Mouse (Mus musculus) stomach, postnatal 0 days (tissue): ENCODE measurements around the gene Pitx1. TPM values are rescaled to one million over a fixed set of nuclear protein-coding genes. Genes with fewer than 3 reads are reported as not detected.

Experiments
- ATAC-seq: fragments of 200-750 bp; cut with Nextera tagmentation; 2 replicates; pipeline ENCODE4 v1.8.0; 2017; ENCODE audit not compliant: low FRiP score, low TSS enrichment
- DNase-seq: peaks from one replicate; pipeline ENCODE4 v3.0.0-alpha.2; 2016; ENCODE audit warnings: low spot score
- H3K27ac ChIP-seq: fragments of 300-500 bp; sonication (generic); replicated peaks from 2 replicates; pipeline ENCODE4 v1.5.1; 2014; ENCODE audit warnings: mild to moderate bottlenecking, control low read depth
- H3K27me3 ChIP-seq: fragments of 300-500 bp; sonication (generic); 2 replicates; pipeline ENCODE4 v1.6.1; 2014; ENCODE audit warnings: low read length; ENCODE audit not compliant: control insufficient read depth, insufficient read depth
- H3K36me3 ChIP-seq: fragments of 300-500 bp; sonication (generic); 2 replicates; pipeline ENCODE4 v1.6.1; 2014; ENCODE audit warnings: low read length, mixed read lengths; ENCODE audit not compliant: control insufficient read depth, insufficient read depth
- H3K4me1 ChIP-seq: fragments of 300-500 bp; sonication (generic); replicated peaks from 2 replicates; pipeline ENCODE4 v1.6.1; 2014; ENCODE audit warnings: antibody characterized with exemption; ENCODE audit not compliant: control insufficient read depth, insufficient read depth
- H3K4me2 ChIP-seq: fragments of 300-500 bp; sonication (generic); replicated peaks from 2 replicates; pipeline ENCODE4 v1.6.1; 2014; ENCODE audit warnings: low read depth, mild to moderate bottlenecking, control low read depth, moderate library complexity
- H3K4me3 ChIP-seq: fragments of 300-500 bp; sonication (generic); 2 replicates; pipeline ENCODE4 v1.5.1; 2014; ENCODE audit warnings: low read depth, low read length, control low read depth
- H3K9ac ChIP-seq: fragments of 300-500 bp; sonication (generic); 2 replicates; pipeline ENCODE4 v1.6.1; 2014; ENCODE audit warnings: mild to moderate bottlenecking, low read length, control low read depth, mixed read lengths
- H3K9me3 ChIP-seq: fragments of 300-500 bp; sonication (generic); 2 replicates; pipeline ENCODE4 v1.6.1; 2016; ENCODE audit warnings: low read length; ENCODE audit not compliant: control insufficient read depth
- CTCF ChIP-seq: IDR thresholded peaks from 2 replicates; pipeline ENCODE4 v1.5.1; 2016; ENCODE audit warnings: antibody characterized with exemption, low read depth, mild to moderate bottlenecking, moderate library complexity
- EP300 ChIP-seq: optimal IDR thresholded peaks from 2 replicates; pipeline ENCODE3; 2016; ENCODE audit warnings: antibody characterized with exemption
- WGBS: fragments of 180-500 bp; shearing (Covaris S2); extraction: QIAGEN DNeasy Blood & Tissue Kit; methylation state at CpG from one replicate; pipeline ENCODE4 v1.1.7; 2014; 5-methylcytosine and 5-hydroxymethylcytosine counted together
- polyA plus RNA-seq: library from polyadenylated mRNA; unstranded; fragments of >200 nt; fragmentation: Nextera tagmentation; extraction: Ambion mirVana; gene quantifications from 2 replicates; pipeline ENCODE4 v1.2.1, GENCODE M21; 2015

The Pitx1 gene
- polyA plus RNA-seq, 1 experiment from 2014 or later: 193 TPM

DNA sequence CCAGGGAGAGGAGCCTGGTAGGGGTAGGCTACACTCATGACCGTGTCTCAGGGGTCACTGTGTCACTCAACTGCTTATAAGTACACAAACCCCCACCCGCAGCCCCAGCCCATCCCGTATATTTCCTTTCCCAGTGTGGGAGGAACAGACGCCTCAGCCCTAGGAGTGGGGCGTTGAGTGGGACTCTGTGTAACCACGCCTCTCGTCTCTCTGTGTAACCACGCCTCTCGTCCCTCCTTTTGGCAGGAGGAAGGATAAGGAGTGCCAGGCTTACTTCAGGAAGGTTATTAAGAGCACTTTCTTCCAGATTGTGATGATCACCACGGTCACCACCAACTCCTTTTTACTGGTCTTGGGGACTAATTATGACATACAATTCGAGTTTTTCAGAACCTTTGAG lies 49.9 kb downstream of the Pitx1 start:
- H3K4me3 ChIP-seq: no peak overlapping the region

DNA sequence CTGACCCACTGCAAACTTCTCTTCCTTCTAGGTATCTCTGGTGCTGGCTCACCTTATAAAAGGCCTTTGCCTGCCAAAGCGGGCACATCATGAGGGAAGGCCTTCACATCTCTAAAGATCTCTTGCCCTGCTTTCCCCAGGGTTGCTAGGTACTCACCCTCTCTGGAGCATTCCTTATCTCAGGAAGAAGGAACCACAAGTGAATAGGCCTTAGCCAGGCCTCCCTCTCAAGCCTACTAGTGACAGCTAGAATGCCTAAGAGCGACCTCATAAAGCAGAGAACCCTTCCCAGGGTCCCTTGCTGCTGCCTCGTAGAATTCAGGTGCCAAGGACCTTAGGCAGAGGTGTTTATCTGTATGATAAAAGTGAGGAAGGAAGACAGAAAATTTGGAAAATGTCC lies 51.7 kb downstream of the Pitx1 start, which contains the start of gene Catsper3:
Gene Catsper3 (plus strand): TSS at position 301 of the 400 bp plus-strand sequence.
- no peak for ATAC-seq

More for the DNA sequence above, 49.9 kb downstream of the Pitx1 start:
- DNase-seq (peak; percentile 71), ATAC-seq (peak; percentile 74; the same call in 1 of the 2 replicates)
- Histone ChIP-seq H3K4me1 (no peaks in the 10 kb centered on the region), H3K27me3 (no peaks in the 10 kb centered on the region), H3K9me3 (no peaks in the 10 kb centered on the region), H3K27ac (no peak overlapping the region), H3K4me2 (peak overlapping the region; percentile 8; the same call in 1 of the 2 replicates), H3K36me3 (no peaks in the 10 kb centered on the region), H3K9ac (no peak overlapping the region)
- 32% methylated on average over 11 of the region's 11 CpGs for WGBS
- TF ChIP-seq EP300 (no peak), CTCF (no peak)

DNA sequence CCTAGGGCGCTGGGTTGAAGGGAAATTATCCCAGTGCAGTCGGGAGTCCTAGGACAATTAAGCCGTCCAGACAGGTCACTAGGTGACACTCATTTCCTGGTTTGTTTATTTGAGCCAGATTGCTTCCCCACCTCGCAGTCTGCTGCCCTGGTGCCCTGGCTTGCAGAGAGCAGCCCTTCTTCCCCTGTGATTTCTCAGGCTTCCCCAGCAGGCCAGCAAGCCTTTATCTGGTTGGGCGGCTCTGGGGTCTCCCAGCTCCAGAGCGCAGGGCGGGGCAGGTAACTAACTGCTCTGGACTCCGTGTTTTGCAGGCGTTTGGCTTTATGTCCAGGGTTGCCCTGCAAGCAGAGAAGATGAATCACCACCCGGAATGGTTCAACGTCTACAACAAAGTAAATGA lies 60.9 kb downstream of the Pitx1 start:
- WGBS: 18% methylated on average over 11 of the region's 11 CpGs

More for the DNA sequence above, 51.7 kb downstream of the Pitx1 start, which contains the start of gene Catsper3:
- Histone ChIP-seq H3K36me3 (no peaks in the 10 kb centered on the region), H3K9ac (no peak within 1 kb of the TSS), H3K27ac (no peak within 1 kb of the TSS), H3K9me3 (no peaks in the 10 kb centered on the region), H3K27me3 (no peaks in the 10 kb centered on the region), H3K4me3 (no peak within 1 kb of the TSS), H3K4me1 (no peaks in the 10 kb centered on the region), H3K4me2 (no peak within 1 kb of the TSS)
- WGBS: 89% methylated on average over 3 of the region's 3 CpGs
- DNase-seq: no peak
- no peak for TF ChIP-seq CTCF
- TF ChIP-seq EP300: no peak

More for the DNA sequence above, 60.9 kb downstream of the Pitx1 start:
- TF ChIP-seq CTCF (no peak), EP300 (no peak)
- H3K4me3 ChIP-seq: no peak overlapping the region
- no peak overlapping the region for H3K27ac ChIP-seq
- DNase-seq (no peak), ATAC-seq (no peak)
- H3K27me3 ChIP-seq: no peaks in the 10 kb centered on the region
- H3K9me3 ChIP-seq: no peaks in the 10 kb centered on the region
- no peak overlapping the region for H3K4me2 ChIP-seq
- peaks cover 2% of the 10 kb centered on the region for H3K36me3 ChIP-seq
- no peaks in the 10 kb centered on the region for H3K4me1 ChIP-seq
- no peak overlapping the region for H3K9ac ChIP-seq

Other genes with a start within 250 kb of the Pitx1 start
- gene B4galt7, start 236.3 kb downstream of the Pitx1 start, polyA plus RNA-seq: 15.9 and 16.0 TPM in 2 replicates
- 32.0 and 33.0 TPM in 2 replicates for gene Caml, start 213.2 kb downstream of the Pitx1 start, polyA plus RNA-seq
- gene Ddx46, start 201.2 kb downstream of the Pitx1 start, polyA plus RNA-seq: 14.9 and 15.2 TPM in 2 replicates
- gene B230219D22Rik, start 143.1 kb downstream of the Pitx1 start, polyA plus RNA-seq: 25.4 and 26.1 TPM in 2 replicates
- 62.8 and 63.6 TPM in 2 replicates for gene Txndc15, start 121.5 kb downstream of the Pitx1 start, polyA plus RNA-seq
- gene Pcbd2, start 108.8 kb downstream of the Pitx1 start, polyA plus RNA-seq: 71.2 and 73.9 TPM in 2 replicates
- gene Catsper3, start 51.6 kb downstream of the Pitx1 start, polyA plus RNA-seq: 0.07 and 0.13 TPM in 2 replicates